Comparison of ENCODE assay signal across 9 mouse cellular contexts in the genomic region with DNA sequence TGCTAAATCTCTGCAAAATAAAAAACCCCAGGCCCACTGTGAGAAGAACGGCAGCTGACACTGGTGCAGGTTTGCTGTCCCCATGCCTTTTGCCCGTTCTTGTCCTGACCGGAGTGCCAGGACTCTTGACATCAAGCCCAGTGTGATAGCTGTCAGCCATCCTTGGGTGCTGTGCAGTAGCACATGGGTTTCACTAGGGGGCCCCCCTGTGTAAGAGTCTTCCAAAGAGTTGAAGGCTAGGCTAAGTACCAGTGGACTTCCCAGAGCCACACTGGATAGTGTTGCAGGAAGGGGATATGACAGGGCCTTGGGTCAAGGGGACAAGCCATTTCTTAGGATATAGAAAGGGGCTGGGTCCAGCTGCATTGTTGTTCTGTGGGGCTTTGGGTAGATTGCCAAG. TPM values are rescaled to one million over a fixed set of nuclear protein-coding genes. Genes with fewer than 3 reads are reported as not detected.
DNase-seq lines count a peak whose midpoint lies in the region; ATAC-seq lines count a peak whose summit lies in the region.
"Had no signal": no experiment of that assay in that cellular context is flagged by ENCODE, and none has a peak within 500 bp of the region (broad histone marks: within the 10 kb centered on the region; RNA-seq: fewer than 3 reads in every experiment).

No protein-coding gene starts in this region.

- intact Hi-C loops in left cerebral cortex, postnatal 10 days (cut with DNase I) = loop anchor here (1.0 kb wide), 1 partner anchor 120 kb away; no protein-coding TSS in a partner anchor

- DNase-seq in heart, adult 11 months = peak; percentile 96
- peak; percentile 77 for DNase-seq in cerebellum, adult 8-10 months
- DNase-seq in frontal cortex, postnatal 25 days (ENCODE audit: low spot score in 2 of 2) = peak; percentile 38 to 49
- peak; percentile 77 for DNase-seq in intestine, embryonic 14.5 days (ENCODE audit: low spot score)
- DNase-seq in left cerebral cortex, postnatal 10 days (ENCODE audit: extremely low spot score in 1 of 2, low spot score in 2 of 2) = peak; percentile 32 to 68
- DNase-seq in skeletal muscle tissue, adult 2 months (ENCODE audit: low read depth, low spot score) = peak; percentile 72

- no peak overlapping the region for H3K27ac ChIP-seq in heart, embryonic 11.5 days (ENCODE audit: low read depth, low read length)
- no peak overlapping the region for H3K27ac ChIP-seq in intestine, embryonic 14.5 days (ENCODE audit: low read depth)
- H3K27ac ChIP-seq: limb, embryonic 12.5 days had no signal

- 49% methylated on average over 3 of the region's 3 CpGs for WGBS in heart, embryonic 11.5 days (ENCODE audit: insufficient replicate concordance)
- 52% methylated on average over 3 of the region's 3 CpGs for WGBS in intestine, embryonic 14.5 days

- no peak overlapping the region for H3K4me3 ChIP-seq in heart, embryonic 11.5 days (ENCODE audit: low read depth, low read length)
- no peak overlapping the region for H3K4me3 ChIP-seq in intestine, embryonic 14.5 days (ENCODE audit: low read depth, low read length)
- H3K4me3 ChIP-seq: limb, embryonic 12.5 days had no signal

- H3K27me3 ChIP-seq in heart, embryonic 11.5 days (ENCODE audit: control insufficient read depth, insufficient read depth, low read length) = peaks cover 20% of the 10 kb centered on the region
- H3K27me3 ChIP-seq in intestine, embryonic 14.5 days (replicated peaks; ENCODE audit: control insufficient read depth, insufficient read depth, low read length) = peaks cover 8% of the 10 kb centered on the region

- H3K36me3 ChIP-seq in heart, embryonic 11.5 days (ENCODE audit: control insufficient read depth, insufficient read depth, low read length) = peaks cover 4% of the 10 kb centered on the region; the same call in 1 of the 2 replicates
- peaks cover 26% of the 10 kb centered on the region for H3K36me3 ChIP-seq in intestine, embryonic 14.5 days (ENCODE audit: control insufficient read depth, insufficient read depth, low read length)

- H3K4me2 ChIP-seq in heart, embryonic 11.5 days = no peak overlapping the region
- no peak overlapping the region for H3K4me2 ChIP-seq in intestine, embryonic 14.5 days (ENCODE audit: low read length)
- H3K4me2 ChIP-seq: limb, embryonic 12.5 days had no signal

- no peaks in the 10 kb centered on the region for H3K9me3 ChIP-seq in heart, embryonic 11.5 days (replicated peaks; ENCODE audit: control insufficient read depth, low read length)
- no peaks in the 10 kb centered on the region for H3K9me3 ChIP-seq in intestine, embryonic 14.5 days (ENCODE audit: control insufficient read depth, low read length)
- H3K9me3 ChIP-seq: limb, embryonic 12.5 days had no signal

- H3K9ac ChIP-seq in heart, embryonic 11.5 days (ENCODE audit: low read depth, low read length) = no peak overlapping the region
- no peak overlapping the region for H3K9ac ChIP-seq in intestine, embryonic 14.5 days (ENCODE audit: low read length)
- H3K9ac ChIP-seq: limb, embryonic 12.5 days had no signal

- no peaks in the 10 kb centered on the region for H3K4me1 ChIP-seq in heart, embryonic 11.5 days (ENCODE audit: control insufficient read depth, insufficient read depth, low read length)
- H3K4me1 ChIP-seq in intestine, embryonic 14.5 days (replicated peaks; ENCODE audit: control insufficient read depth, insufficient read depth, low read length) = no peaks in the 10 kb centered on the region
- H3K4me1 ChIP-seq: limb, embryonic 12.5 days had no signal

- no peak for ATAC-seq in heart, embryonic 11.5 days (replicated peaks; ENCODE audit: insufficient number of reproducible peaks, low FRiP score, low TSS enrichment)
- ATAC-seq in intestine, embryonic 14.5 days (replicated peaks; ENCODE audit: low FRiP score, low TSS enrichment, low read depth) = peak; percentile 59
- ATAC-seq in megakaryocyte progenitor cell, adult 5-6 weeks (replicated peaks; ENCODE audit: poor library complexity) = peak; percentile 88

RNA-seq across cellular contexts. Expression of a gene that starts 9.9 kb away (rescaled TPM):
- 1.1 and 2.2 TPM in 2 replicates for polyA plus RNA-seq in heart, embryonic 11.5 days (2014; fragmentation: Nextera tagmentation; extraction: Ambion mirVana)
- 0.44 and 0.77 TPM in 2 replicates for polyA plus RNA-seq in intestine, embryonic 14.5 days (2014; fragmentation: Nextera tagmentation; extraction: Ambion mirVana)
- under 1 TPM in 1 of 2 experiments, not detected in 1; 0.14 TPM for total RNA-seq in left cerebral cortex, postnatal 10 days (2021)
- not detected in 2 replicates for total RNA-seq in megakaryocyte progenitor cell, adult 5-6 weeks (2015)
- 0.07 TPM in 1 of 2 replicates, not detected in the other for total RNA-seq in megakaryocyte progenitor cell, adult 5-6 weeks (2017)

RNA-seq across cellular contexts. Expression of a gene that starts 30.2 kb away (rescaled TPM):
- 14.0 and 17.2 TPM in 2 replicates for polyA plus RNA-seq in heart, embryonic 11.5 days (2014; fragmentation: Nextera tagmentation; extraction: Ambion mirVana)
- 16.6 and 19.4 TPM in 2 replicates for polyA plus RNA-seq in intestine, embryonic 14.5 days (2014; fragmentation: Nextera tagmentation; extraction: Ambion mirVana)
- total RNA-seq in left cerebral cortex, postnatal 10 days (2021) = 10 to 100 TPM; 46.9 to 48.1 TPM
- 13.9 and 15.3 TPM in 2 replicates for total RNA-seq in megakaryocyte progenitor cell, adult 5-6 weeks (2015)
- 32.3 and 32.5 TPM in 2 replicates for total RNA-seq in megakaryocyte progenitor cell, adult 5-6 weeks (2017)

RNA-seq across cellular contexts. Expression of a gene that starts 53.7 kb away (rescaled TPM):
- polyA plus RNA-seq in heart, embryonic 11.5 days (2014; fragmentation: Nextera tagmentation; extraction: Ambion mirVana) = 1.7 and 1.9 TPM in 2 replicates
- 1.8 and 2.1 TPM in 2 replicates for polyA plus RNA-seq in intestine, embryonic 14.5 days (2014; fragmentation: Nextera tagmentation; extraction: Ambion mirVana)
- total RNA-seq in left cerebral cortex, postnatal 10 days (2021) = 10 to 100 TPM in 1 of 2 experiments, 1 to 10 TPM in 1; 6.6 to 13.0 TPM
- not detected in 2 replicates for total RNA-seq in megakaryocyte progenitor cell, adult 5-6 weeks (2015)
- not detected in 2 replicates for total RNA-seq in megakaryocyte progenitor cell, adult 5-6 weeks (2017)

RNA-seq across cellular contexts. Expression of a gene that starts 56.1 kb away (rescaled TPM):
- 11.6 and 13.5 TPM in 2 replicates for polyA plus RNA-seq in heart, embryonic 11.5 days (2014; fragmentation: Nextera tagmentation; extraction: Ambion mirVana)
- 18.0 and 23.4 TPM in 2 replicates for polyA plus RNA-seq in intestine, embryonic 14.5 days (2014; fragmentation: Nextera tagmentation; extraction: Ambion mirVana)
- total RNA-seq in left cerebral cortex, postnatal 10 days (2021) = 100 to 1,000 TPM in 1 of 2 experiments, 10 to 100 TPM in 1; 98.8 to 105 TPM
- total RNA-seq in megakaryocyte progenitor cell, adult 5-6 weeks (2015) = 7.8 and 9.3 TPM in 2 replicates
- 2.7 and 6.6 TPM in 2 replicates for total RNA-seq in megakaryocyte progenitor cell, adult 5-6 weeks (2017)

Comparison
In these comparisons a context has a peak if more than half of its experiments do, and no peak if none do; other contexts are left out.
1. DNase-seq: peak in every context shown above with its lines; median percentile 96 in heart, adult 11 months; 77 in cerebellum, adult 8-10 months; 77 in intestine, embryonic 14.5 days; 72 in skeletal muscle tissue, adult 2 months; 50 in left cerebral cortex, postnatal 10 days; 44 in frontal cortex, postnatal 25 days.
2. RNA of a gene that starts 53.7 kb away (total RNA-seq): 6.6 to 13.0 TPM in left cerebral cortex, postnatal 10 days; not detected in megakaryocyte progenitor cell, adult 5-6 weeks; every median in the first group is over 4 times any median in the second.